Mouse (Mus musculus): ENCODE data around the gene Spaca4. TPM values are rescaled to one million over a fixed set of nuclear protein-coding genes. Genes with fewer than 3 reads are reported as not detected.

Gene Spaca4
- total and polyA plus RNA-seq, 3 experiments, result not detected

GRCm38 (mm10) chr7:45703521-45704033 is 22.0 kb downstream of the Spaca4 start:
- peak in 1 of 2 experiments; percentile 36 for DNase-seq
- TF ChIP-seq CTCF (IDR thresholded peaks at IDR 0.05) (no peak), EP300 (IDR thresholded peaks at IDR 0.05; ENCODE audit: insufficient read depth, low read depth, low read length) (no peak), POLR2A (IDR thresholded peaks at IDR 0.05; ENCODE audit: insufficient read depth, low read depth, low read length) (no peak)
- Histone ChIP-seq H3K27me3 (ENCODE audit: control insufficient read depth, insufficient read depth, low read length) (0 out of 2 replicates have a peak, but pooled peaks cover 3% of the 10 kb centered on the region), H3K9ac (ENCODE audit: low read depth, low read length) (peak overlapping the region; percentile 82), H3K27ac (peak overlapping the region; percentile 91), H3K4me1 (ENCODE audit: control insufficient read depth, insufficient read depth, low read length) (peaks cover 15% of the 10 kb centered on the region), H3K36me3 (ENCODE audit: control insufficient read depth, insufficient read depth, low read length) (peaks cover 7% of the 10 kb centered on the region), H3K79me2 (replicated peaks; ENCODE audit: control insufficient read depth, insufficient read depth, low read length) (no peaks in the 10 kb centered on the region), H3K4me3 (peak overlapping the region; percentile 51; the same call in 1 of the 2 replicates)
- 35% methylated on average over 12 of the region's 12 CpGs for WGBS
- intact Hi-C loops (cut with DNase I), result loop anchor here (5.0 kb wide), 3 partner anchors 176 to 1151 kb away; partner anchors contain the start of genes Nr1h2, Plekha4 and Ppp1r15a

- Histone ChIP-seq H3K4me3 (no peak overlapping the region), H3K27me3 (ENCODE audit: control insufficient read depth, insufficient read depth, low read length) (0 out of 2 replicates have a peak, but pooled peaks cover 3% of the 10 kb centered on the region), H3K36me3 (ENCODE audit: control insufficient read depth, insufficient read depth, low read length) (peaks cover 1% of the 10 kb centered on the region; the same call in 1 of the 2 replicates), H3K27ac (no peak overlapping the region), H3K9ac (ENCODE audit: low read depth, low read length) (no peak overlapping the region), H3K4me1 (ENCODE audit: control insufficient read depth, insufficient read depth, low read length) (peaks cover 9% of the 10 kb centered on the region), H3K79me2 (replicated peaks; ENCODE audit: control insufficient read depth, insufficient read depth, low read length) (no peaks in the 10 kb centered on the region)
- WGBS, result 87% methylated on average over 17 of the region's 17 CpGs
- DNase-seq, result no peak
- TF ChIP-seq EP300 (IDR thresholded peaks at IDR 0.05; ENCODE audit: insufficient read depth, low read depth, low read length), result no peak
- no peak for TF ChIP-seq POLR2A (IDR thresholded peaks at IDR 0.05; ENCODE audit: insufficient read depth, low read depth, low read length)
- no peak for TF ChIP-seq CTCF (IDR thresholded peaks at IDR 0.05)
- intact Hi-C loops (cut with DNase I), result loop anchor here (5.0 kb wide), 3 partner anchors 176 to 1151 kb away; partner anchors contain the start of genes Nr1h2, Plekha4 and Ppp1r15a
Measured at GRCm38 (mm10) chr7:45702809-45703520, 22.6 kb downstream of the Spaca4 start.

- DNase-seq, result no peak
- H3K27ac ChIP-seq, result no peak overlapping the region
- no peak for TF ChIP-seq EP300 (IDR thresholded peaks at IDR 0.05; ENCODE audit: insufficient read depth, low read depth, low read length)
- no peak for TF ChIP-seq POLR2A (IDR thresholded peaks at IDR 0.05; ENCODE audit: insufficient read depth, low read depth, low read length)
- no peak for TF ChIP-seq CTCF (IDR thresholded peaks at IDR 0.05)
- 88% methylated on average over 11 of the region's 11 CpGs for WGBS
- no peaks in the 10 kb centered on the region for H3K36me3 ChIP-seq (ENCODE audit: control insufficient read depth, insufficient read depth, low read length)
- 0 out of 2 replicates have a peak, but pooled peaks cover 3% of the 10 kb centered on the region for H3K27me3 ChIP-seq (ENCODE audit: control insufficient read depth, insufficient read depth, low read length)
- no peak overlapping the region for H3K9ac ChIP-seq (ENCODE audit: low read depth, low read length)
- intact Hi-C loops (cut with DNase I), result loop anchor here (5.0 kb wide), 3 partner anchors 175 to 1150 kb away; partner anchors contain the start of genes Nr1h2, Plekha4 and Ppp1r15a
- H3K79me2 ChIP-seq (replicated peaks; ENCODE audit: control insufficient read depth, insufficient read depth, low read length), result no peaks in the 10 kb centered on the region
- peaks cover 9% of the 10 kb centered on the region for H3K4me1 ChIP-seq (ENCODE audit: control insufficient read depth, insufficient read depth, low read length)
- no peak overlapping the region for H3K4me3 ChIP-seq
Measured at GRCm38 (mm10) chr7:45702316-45702715, 23.3 kb downstream of the Spaca4 start.

GRCm38 (mm10) chr7:45701607-45702006 is 24.0 kb downstream of the Spaca4 start:
- TF ChIP-seq CTCF (IDR thresholded peaks at IDR 0.05), result no peak
- no peak for TF ChIP-seq EP300 (IDR thresholded peaks at IDR 0.05; ENCODE audit: insufficient read depth, low read depth, low read length)
- TF ChIP-seq POLR2A (IDR thresholded peaks at IDR 0.05; ENCODE audit: insufficient read depth, low read depth, low read length), result no peak
- 88% methylated on average over 11 of the region's 11 CpGs for WGBS

GRCm38 (mm10) chr7:45701072-45701471 is 24.5 kb downstream of the Spaca4 start:
- Histone ChIP-seq H3K4me3 (peak overlapping the region; percentile 44; the same call in 1 of the 2 replicates), H3K4me1 (ENCODE audit: control insufficient read depth, insufficient read depth, low read length) (peaks cover 9% of the 10 kb centered on the region), H3K79me2 (replicated peaks; ENCODE audit: control insufficient read depth, insufficient read depth, low read length) (no peaks in the 10 kb centered on the region), H3K9ac (ENCODE audit: low read depth, low read length) (peak overlapping the region; percentile 18; the same call in 1 of the 2 replicates), H3K27me3 (ENCODE audit: control insufficient read depth, insufficient read depth, low read length) (0 out of 2 replicates have a peak, but pooled peaks cover 3% of the 10 kb centered on the region), H3K27ac (peak overlapping the region; percentile 47), H3K36me3 (ENCODE audit: control insufficient read depth, insufficient read depth, low read length) (no peaks in the 10 kb centered on the region)
- WGBS, result 35% methylated on average over 11 of the region's 11 CpGs
- DNase-seq, result peak in 1 of 2 experiments; percentile 59
- intact Hi-C loops (cut with DNase I), result loop anchor here (5.0 kb wide), 3 partner anchors 174 to 1149 kb away; partner anchors contain the start of genes Nr1h2, Plekha4 and Ppp1r15a
- TF ChIP-seq EP300 (IDR thresholded peaks at IDR 0.05; ENCODE audit: insufficient read depth, low read depth, low read length) (no peak), CTCF (IDR thresholded peaks at IDR 0.05) (no peak), POLR2A (IDR thresholded peaks at IDR 0.05; ENCODE audit: insufficient read depth, low read depth, low read length) (no peak)

More at GRCm38 (mm10) chr7:45701607-45702006, 24.0 kb downstream of the Spaca4 start:
- Histone ChIP-seq H3K4me1 (ENCODE audit: control insufficient read depth, insufficient read depth, low read length) (peaks cover 9% of the 10 kb centered on the region), H3K79me2 (replicated peaks; ENCODE audit: control insufficient read depth, insufficient read depth, low read length) (no peaks in the 10 kb centered on the region), H3K4me3 (no peak overlapping the region), H3K27me3 (ENCODE audit: control insufficient read depth, insufficient read depth, low read length) (0 out of 2 replicates have a peak, but pooled peaks cover 3% of the 10 kb centered on the region), H3K9ac (ENCODE audit: low read depth, low read length) (no peak overlapping the region), H3K36me3 (ENCODE audit: control insufficient read depth, insufficient read depth, low read length) (no peaks in the 10 kb centered on the region), H3K27ac (no peak overlapping the region; the same call in 1 of the 2 replicates)
- intact Hi-C loops (cut with DNase I), result loop anchor here (5.0 kb wide), 3 partner anchors 174 to 1149 kb away; partner anchors contain the start of genes Nr1h2, Plekha4 and Ppp1r15a
- DNase-seq, result no peak

All from heart, adult 2 months (tissue).